Mouse (Mus musculus) limb, embryonic 10.5 days (tissue): ENCODE results near the gene Hmgcr. TPM values are rescaled to one million over a fixed set of nuclear protein-coding genes. Genes with fewer than 3 reads are reported as not detected.
A peak's percentile ranks its signal among the peaks of the same experiment; 100 is the strongest.

Experiments used
- DNase-seq: peaks from one replicate; pipeline ENCODE4 v3.0.0-alpha.2; 2017; ENCODE audit warnings: low spot score
- H3K27ac ChIP-seq: fragments of 300-500 bp; sonication (generic); 2 replicates; pipeline ENCODE4 v1.5.1; 2016; ENCODE audit warnings: mild to moderate bottlenecking
- H3K27me3 ChIP-seq: fragments of 300-500 bp; sonication (generic); 2 replicates; pipeline ENCODE4 v1.6.1; 2016; ENCODE audit warnings: low read depth, mild to moderate bottlenecking; ENCODE audit not compliant: poor library complexity, severe bottlenecking
- H3K36me3 ChIP-seq: fragments of 300-500 bp; sonication (generic); 2 replicates; pipeline ENCODE4 v1.6.1; 2016; ENCODE audit warnings: mild to moderate bottlenecking, moderate library complexity
- H3K4me1 ChIP-seq: fragments of 300-500 bp; sonication (generic); 2 replicates; pipeline ENCODE4 v1.6.1; 2016
- H3K4me3 ChIP-seq: fragments of 300-500 bp; sonication (generic); 2 replicates; pipeline ENCODE4 v1.5.1; 2016; ENCODE audit warnings: mild to moderate bottlenecking, moderate library complexity
- H3K9me3 ChIP-seq: fragments of 300-500 bp; sonication (generic); replicated peaks from 2 replicates; pipeline ENCODE4 v1.6.1; 2016; ENCODE audit warnings: mild to moderate bottlenecking
- WGBS: fragments of 180-500 bp; shearing (Covaris S2); methylation state at CpG from one replicate; pipeline ENCODE4 v1.1.7; 2016; 5-methylcytosine and 5-hydroxymethylcytosine counted together
- polyA plus RNA-seq: library from polyadenylated mRNA; unstranded; fragments of >200 nt; fragmentation: Nextera tagmentation; extraction: Ambion mirVana; gene quantifications from 2 replicates; pipeline ENCODE4 v1.2.1, GENCODE M21; 2016

The Hmgcr gene
- polyA plus RNA-seq = 116 and 133 TPM in 2 replicates

DNA sequence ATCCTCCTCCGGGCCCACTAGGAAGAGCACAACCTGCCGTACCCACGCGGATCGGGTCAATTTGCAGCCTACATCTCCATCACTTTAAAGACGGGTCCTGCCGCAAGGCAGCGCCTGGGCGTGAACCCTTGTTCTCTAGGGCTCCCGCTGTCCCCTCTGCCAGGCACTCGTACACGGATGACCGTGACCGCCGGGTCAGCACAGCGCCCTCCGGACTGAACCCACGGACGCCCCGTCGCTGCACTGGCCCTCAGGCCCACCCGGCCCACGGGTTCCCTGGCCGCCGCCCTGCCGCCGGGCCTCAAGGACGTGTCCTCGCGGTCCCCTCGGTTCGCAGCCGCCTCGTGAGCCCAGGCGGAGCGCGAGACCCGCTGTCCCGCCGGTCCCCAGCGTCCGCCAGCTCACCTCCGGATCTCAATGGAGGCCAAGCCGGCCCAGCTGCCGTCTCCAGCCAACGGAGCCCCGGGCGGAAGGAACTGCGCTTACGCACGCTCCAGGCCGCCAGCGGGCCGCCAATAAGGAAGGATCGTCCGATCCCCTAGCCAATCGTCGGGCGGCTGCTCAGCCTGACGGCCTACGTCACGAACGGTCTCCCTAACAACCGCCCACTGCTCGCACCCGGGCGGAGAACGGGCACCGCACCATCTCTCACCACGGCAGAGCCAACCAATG lies at the start of gene Hmgcr:
TSS of gene Hmgcr (minus strand) at position 531 of the 672 bp plus-strand sequence.
- Histone ChIP-seq H3K27ac (peak within 1 kb of the TSS; percentile 99), H3K9me3 (no peaks in the 10 kb centered on the region), H3K27me3 (no peaks in the 10 kb centered on the region), H3K36me3 (peaks cover 21% of the 10 kb centered on the region), H3K4me1 (peaks cover 34% of the 10 kb centered on the region), H3K4me3 (peak within 1 kb of the TSS; percentile 95)
- WGBS = under 1% methylated on average over 69 of the region's 70 CpGs
- DNase-seq = peak; percentile 96

DNA sequence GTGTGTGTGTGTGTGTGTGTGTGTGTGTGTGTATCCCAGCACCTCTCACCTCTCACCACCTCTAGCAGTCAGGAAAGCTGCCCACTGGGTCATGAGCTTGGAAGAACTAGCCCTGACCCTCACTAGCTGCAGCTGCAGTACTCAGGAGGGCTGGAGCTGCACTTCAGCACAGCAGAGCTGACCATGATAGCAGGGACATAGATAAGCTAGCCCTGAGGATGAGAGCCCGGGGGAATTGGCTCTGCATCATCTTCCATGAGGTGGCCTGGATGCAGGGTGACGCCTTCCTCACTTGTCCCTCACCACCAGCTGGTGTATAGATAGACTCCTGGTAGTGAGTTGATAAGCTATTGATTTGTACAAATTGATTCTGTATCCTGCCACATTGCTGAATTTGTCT lies 49.3 kb upstream of the Hmgcr start:
- Histone ChIP-seq H3K27me3 (no peaks in the 10 kb centered on the region), H3K4me3 (no peak overlapping the region), H3K9me3 (no peaks in the 10 kb centered on the region), H3K4me1 (no peaks in the 10 kb centered on the region), H3K36me3 (no peaks in the 10 kb centered on the region), H3K27ac (no peak overlapping the region)
- no peak for DNase-seq
- 82% methylated on average over 2 of the region's 2 CpGs for WGBS

DNA sequence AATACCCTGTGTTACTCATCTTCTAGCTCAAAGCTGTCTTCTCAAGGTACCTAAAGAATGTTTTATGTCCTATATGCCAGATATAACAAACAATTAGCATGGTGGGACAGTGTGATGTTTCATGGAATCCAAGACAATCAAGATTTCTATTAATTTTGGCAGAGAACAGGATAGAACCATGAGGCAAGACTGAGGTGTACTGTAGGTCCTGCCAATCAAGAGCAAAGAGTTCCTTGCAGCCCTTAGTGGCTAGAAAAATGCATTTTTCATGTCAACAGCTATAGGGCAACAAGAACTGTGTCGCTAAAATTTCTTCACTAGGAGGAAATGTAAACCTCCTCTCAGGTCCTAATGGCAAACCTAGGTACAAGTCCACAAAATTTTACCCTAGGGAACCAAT lies 47.1 kb upstream of the Hmgcr start:
- Histone ChIP-seq H3K36me3 (no peaks in the 10 kb centered on the region), H3K4me3 (no peak overlapping the region), H3K9me3 (no peaks in the 10 kb centered on the region), H3K27ac (no peak overlapping the region), H3K27me3 (no peaks in the 10 kb centered on the region), H3K4me1 (no peaks in the 10 kb centered on the region)
- WGBS = 68% methylated on average over 1 of the region's 1 CpGs
- no peak for DNase-seq

DNA sequence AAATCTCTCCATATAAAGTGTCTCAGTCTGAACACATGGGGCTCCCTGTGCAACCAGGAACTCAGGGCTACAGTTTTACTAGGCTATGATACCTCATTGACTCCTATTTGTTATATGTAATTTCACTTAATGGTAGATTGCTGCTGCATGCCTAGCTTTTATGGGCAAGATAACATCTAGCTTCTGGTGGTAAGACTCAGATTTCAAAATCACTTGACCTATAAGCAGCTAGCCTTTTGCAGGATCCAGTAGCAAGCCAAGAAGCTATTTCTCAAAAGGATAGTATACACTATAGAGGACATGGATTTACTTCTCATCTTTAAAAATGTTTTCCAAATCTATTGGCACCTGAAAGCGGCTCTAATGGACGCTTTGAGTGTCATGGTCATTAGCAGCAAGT lies 45.6 kb upstream of the Hmgcr start:
- no peak for DNase-seq
- Histone ChIP-seq H3K27ac (no peak overlapping the region), H3K36me3 (no peaks in the 10 kb centered on the region), H3K4me3 (no peak overlapping the region), H3K4me1 (no peaks in the 10 kb centered on the region), H3K27me3 (no peaks in the 10 kb centered on the region), H3K9me3 (no peaks in the 10 kb centered on the region)
- 93% methylated on average over 2 of the region's 2 CpGs for WGBS

DNA sequence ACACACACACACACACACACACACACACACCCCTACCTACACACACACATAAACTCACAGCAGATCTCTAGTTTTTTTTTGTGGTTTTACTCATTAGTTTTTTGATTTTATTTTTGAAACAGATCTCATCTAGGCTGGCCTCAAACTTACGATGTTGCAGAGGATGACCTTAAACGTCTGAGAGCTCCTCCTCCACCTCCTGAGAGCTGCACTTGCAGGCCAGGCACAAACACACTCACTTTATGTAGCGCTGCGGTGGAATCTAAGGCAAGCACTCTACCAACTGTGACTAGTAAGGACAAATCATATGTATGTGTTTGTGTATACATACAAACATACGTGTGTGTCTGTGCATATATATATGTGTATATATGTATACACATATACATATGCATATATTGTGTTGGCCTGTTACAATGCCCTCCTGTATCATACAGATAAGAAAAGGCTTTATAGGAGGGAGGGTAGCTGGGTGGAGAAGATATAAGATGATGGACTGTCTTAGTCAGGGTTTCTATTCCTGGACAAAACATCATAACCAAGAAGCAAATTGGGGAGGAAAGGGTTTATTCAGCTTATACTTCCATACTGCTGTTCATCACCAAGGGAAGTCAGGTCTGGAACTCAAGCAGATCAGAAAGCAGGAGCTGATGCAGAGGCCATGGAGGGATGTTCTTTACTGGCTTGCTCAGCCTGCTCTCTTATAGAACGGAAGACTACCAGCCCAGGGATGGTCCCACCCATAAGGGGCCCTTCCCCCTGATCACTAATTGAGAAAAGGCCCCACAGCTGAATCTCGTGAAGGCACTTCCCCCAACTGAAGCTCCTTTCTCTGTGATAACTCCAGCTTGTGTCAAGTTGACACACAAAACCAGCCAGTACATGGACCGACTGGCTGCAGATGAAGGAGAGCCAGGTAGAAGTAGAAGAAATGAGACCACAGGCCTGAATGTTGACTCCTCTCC lies 38.8 kb upstream of the Hmgcr start:
- 76% methylated on average over 8 of the region's 8 CpGs for WGBS
- no peak for DNase-seq
- Histone ChIP-seq H3K4me3 (no peak overlapping the region), H3K36me3 (no peaks in the 10 kb centered on the region), H3K27ac (no peak overlapping the region), H3K9me3 (no peaks in the 10 kb centered on the region), H3K27me3 (no peaks in the 10 kb centered on the region), H3K4me1 (no peaks in the 10 kb centered on the region)

DNA sequence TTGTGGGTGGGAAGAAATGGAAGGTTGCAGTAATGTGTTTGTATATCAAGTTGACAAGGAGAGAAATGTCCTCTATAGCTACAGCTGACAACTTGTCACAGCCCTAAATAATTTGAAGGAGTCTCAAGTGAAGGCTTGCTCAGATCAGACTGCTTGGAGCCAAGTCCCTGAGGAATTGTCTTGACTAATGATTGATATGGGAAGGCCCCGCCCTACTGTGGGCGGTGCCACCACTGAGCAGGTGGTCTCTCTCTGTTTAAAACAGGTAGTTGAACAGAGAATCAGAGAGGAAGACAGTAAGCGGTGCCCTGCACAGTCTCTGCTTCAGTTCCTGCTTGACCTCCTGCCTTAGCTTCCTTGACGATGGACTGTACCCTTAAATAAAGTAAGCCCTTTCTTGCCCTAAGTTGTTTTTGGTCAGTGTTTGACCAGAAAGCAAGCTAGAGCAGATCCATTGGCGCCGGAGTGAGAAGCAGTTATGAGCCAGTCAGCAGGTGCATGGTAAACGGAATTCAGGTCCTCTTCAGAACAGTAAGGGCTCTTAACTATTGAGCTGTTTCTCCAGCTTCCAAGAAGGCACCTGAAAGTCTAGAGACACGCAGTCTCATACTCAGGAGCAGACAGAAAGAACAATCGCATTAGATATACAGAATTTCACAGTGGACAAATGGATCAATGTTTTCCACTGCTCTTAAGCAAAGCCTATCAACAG lies 32.0 kb upstream of the Hmgcr start:
- WGBS = 73% methylated on average over 9 of the region's 9 CpGs
- no peak for DNase-seq

DNA sequence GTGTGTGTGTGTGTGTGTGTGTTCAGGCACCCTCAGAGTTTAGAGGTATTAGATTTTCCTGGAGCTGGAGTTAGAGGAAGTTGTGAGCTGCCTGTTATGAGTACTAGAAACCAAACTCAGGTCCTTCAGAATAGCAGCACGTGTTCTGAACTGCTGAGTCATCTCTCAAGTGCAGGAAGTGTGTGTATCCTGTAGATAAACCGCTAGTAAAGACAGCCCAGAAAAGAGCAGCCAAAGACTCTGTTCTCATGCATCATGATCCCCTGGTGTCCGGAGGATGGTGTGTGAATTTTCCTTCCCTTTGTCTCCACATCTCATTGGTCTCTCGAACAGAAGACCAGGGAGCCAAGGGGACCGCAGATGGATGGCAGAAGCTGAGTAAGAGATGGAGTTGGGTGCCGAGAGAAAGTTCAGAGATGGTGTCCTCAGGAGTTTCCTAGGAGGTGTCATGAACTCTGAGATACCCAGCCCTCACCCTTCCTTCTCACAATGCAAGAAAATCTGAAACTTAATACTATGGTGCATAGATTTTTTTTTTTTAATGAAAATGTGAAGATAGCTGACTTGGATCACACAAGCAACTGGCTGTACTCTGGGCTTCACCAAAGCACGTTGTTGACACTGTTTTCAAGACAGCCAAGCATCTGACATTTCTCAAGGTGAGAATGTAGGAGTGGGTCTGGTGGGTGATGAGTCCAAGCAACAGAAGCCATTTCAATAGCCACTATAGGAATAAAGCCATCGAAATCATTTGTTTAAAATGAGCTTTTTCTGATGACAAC lies 27.3 kb upstream of the Hmgcr start:
- WGBS = 83% methylated on average over 8 of the region's 8 CpGs
- H3K36me3 ChIP-seq = no peaks in the 10 kb centered on the region
- no peak overlapping the region for H3K4me3 ChIP-seq
- H3K9me3 ChIP-seq = no peaks in the 10 kb centered on the region
- DNase-seq = no peak
- H3K27me3 ChIP-seq = no peaks in the 10 kb centered on the region
- H3K4me1 ChIP-seq = no peaks in the 10 kb centered on the region
- no peak overlapping the region for H3K27ac ChIP-seq

More for the DNA sequence above, 32.0 kb upstream of the Hmgcr start:
- no peaks in the 10 kb centered on the region for H3K27me3 ChIP-seq
- no peak overlapping the region for H3K4me3 ChIP-seq
- no peaks in the 10 kb centered on the region for H3K4me1 ChIP-seq
- H3K9me3 ChIP-seq = no peaks in the 10 kb centered on the region
- H3K36me3 ChIP-seq = no peaks in the 10 kb centered on the region
- no peak overlapping the region for H3K27ac ChIP-seq

DNA sequence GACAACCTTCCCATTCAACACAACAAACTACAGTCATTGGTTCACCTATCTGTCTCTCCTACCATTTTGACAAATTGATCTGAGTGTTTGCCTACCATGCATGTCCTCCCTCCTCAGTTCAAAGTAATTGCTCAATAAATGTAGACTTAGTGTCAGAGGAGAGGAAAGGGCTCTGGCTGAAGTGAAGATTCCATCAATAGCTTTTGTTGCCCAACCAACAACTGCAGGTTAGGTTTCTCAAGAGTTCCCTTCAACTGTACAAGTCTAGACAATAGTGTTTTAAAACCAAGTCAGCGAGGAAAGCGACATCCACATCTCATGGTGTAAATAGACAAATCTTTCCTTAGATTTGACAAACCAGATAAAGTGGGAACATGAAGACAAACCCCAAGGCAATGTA lies 24.7 kb upstream of the Hmgcr start:
- no peak overlapping the region for H3K4me3 ChIP-seq
- no peaks in the 10 kb centered on the region for H3K9me3 ChIP-seq
- no peaks in the 10 kb centered on the region for H3K27me3 ChIP-seq
- 98% methylated on average over 2 of the region's 2 CpGs for WGBS
- H3K27ac ChIP-seq = no peak overlapping the region
- no peaks in the 10 kb centered on the region for H3K4me1 ChIP-seq
- H3K36me3 ChIP-seq = no peaks in the 10 kb centered on the region
- DNase-seq = no peak

DNA sequence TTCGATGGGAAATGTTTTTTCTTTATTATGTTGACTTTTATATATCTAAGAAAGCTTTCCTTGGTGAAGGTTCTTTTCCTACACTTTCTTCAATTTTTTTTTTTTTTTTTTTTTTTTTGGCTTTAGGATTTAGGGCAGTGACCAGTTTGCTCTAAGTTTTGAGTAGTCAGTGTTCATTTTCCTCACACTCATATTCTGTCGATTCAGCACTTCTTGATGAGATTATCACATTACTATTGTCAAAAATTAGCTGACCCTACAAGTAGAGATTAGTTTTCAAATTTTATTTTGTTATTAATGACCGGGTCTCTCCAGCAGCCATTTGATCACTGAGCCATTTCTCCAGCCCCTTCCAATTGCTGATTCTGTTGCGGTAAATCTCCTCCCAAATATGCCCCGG lies 19.2 kb upstream of the Hmgcr start:
- H3K27ac ChIP-seq = no peak overlapping the region

DNA sequence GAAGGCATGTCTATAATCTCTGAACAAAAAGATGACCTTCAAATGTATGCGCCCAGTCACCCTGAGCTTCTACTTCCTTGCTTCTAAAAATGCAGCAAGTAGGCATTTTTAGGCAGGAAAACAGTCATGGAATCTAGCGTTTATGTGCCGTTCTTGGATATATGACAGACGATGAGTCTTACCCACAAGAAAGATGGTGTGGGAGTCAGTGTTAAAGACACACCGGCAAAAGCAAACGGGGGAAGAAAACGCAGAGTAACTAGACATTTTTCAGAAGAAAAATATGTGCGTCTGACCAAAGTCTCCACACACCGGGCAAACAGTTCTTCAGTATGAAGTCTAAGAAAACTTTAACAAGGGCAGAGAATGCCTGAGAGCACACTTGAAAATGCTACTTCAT lies 16.5 kb upstream of the Hmgcr start:
- no peaks in the 10 kb centered on the region for H3K36me3 ChIP-seq
- 95% methylated on average over 9 of the region's 9 CpGs for WGBS
- no peaks in the 10 kb centered on the region for H3K27me3 ChIP-seq
- no peak overlapping the region for H3K4me3 ChIP-seq
- no peak for DNase-seq
- no peak overlapping the region for H3K27ac ChIP-seq
- H3K4me1 ChIP-seq = no peaks in the 10 kb centered on the region
- H3K9me3 ChIP-seq = no peaks in the 10 kb centered on the region

More for the DNA sequence above, 19.2 kb upstream of the Hmgcr start:
- 94% methylated on average over 5 of the region's 5 CpGs for WGBS
- no peak overlapping the region for H3K4me3 ChIP-seq
- no peaks in the 10 kb centered on the region for H3K4me1 ChIP-seq
- H3K27me3 ChIP-seq = no peaks in the 10 kb centered on the region
- DNase-seq = no peak
- H3K9me3 ChIP-seq = no peaks in the 10 kb centered on the region
- no peaks in the 10 kb centered on the region for H3K36me3 ChIP-seq

DNA sequence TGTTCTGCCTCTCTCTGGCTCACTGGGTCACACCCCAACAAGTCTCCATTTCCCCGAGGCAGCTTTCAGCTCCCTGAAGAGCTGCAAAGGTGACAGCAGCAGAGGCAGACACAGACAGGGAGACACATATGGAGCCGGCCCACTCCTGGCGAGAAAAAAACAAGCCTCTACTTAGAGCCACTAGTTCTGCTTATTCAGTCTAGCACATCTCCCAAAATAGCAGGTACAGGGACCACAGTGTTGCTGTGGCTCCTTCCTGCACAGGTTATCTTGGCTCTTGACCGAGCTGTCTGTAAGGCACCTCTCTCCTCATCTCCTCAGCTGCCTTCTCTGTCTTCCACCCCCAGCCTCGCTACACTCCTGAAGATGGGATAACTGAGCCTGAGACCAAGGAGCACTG lies 14.0 kb upstream of the Hmgcr start:
- H3K27me3 ChIP-seq = no peaks in the 10 kb centered on the region
- H3K27ac ChIP-seq = no peak overlapping the region
- no peak for DNase-seq
- no peak overlapping the region for H3K4me3 ChIP-seq
- no peaks in the 10 kb centered on the region for H3K36me3 ChIP-seq
- 80% methylated on average over 5 of the region's 5 CpGs for WGBS
- no peaks in the 10 kb centered on the region for H3K4me1 ChIP-seq
- no peaks in the 10 kb centered on the region for H3K9me3 ChIP-seq

DNA sequence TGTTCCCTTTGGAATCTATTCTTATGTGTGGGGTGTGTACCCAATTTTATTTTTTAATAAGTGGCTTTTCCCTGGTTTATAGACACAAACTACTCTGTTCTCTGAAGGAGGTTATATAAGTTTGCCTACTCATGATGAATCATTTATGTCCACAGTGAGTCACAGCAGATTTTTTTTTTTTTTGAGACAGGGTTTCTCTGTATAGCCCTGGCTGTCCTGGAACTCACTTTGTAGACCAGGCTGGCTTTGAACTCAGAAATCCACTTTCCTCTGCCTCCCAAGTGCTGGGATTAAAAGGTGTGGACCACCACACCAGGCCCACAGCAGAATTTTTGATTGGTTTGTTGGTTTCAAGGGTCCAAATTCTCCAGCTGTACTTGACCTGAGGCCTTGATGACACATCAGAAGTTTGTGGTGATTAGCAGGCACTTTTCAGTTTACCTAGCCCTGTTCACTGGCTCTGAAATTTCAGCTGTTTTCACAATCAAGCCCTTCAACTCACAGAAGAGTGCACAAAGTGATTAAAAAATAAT lies 10.4 kb upstream of the Hmgcr start:
- H3K4me3 ChIP-seq = no peak overlapping the region
- H3K4me1 ChIP-seq = no peaks in the 10 kb centered on the region
- no peaks in the 10 kb centered on the region for H3K9me3 ChIP-seq
- H3K27ac ChIP-seq = no peak overlapping the region
- no peaks in the 10 kb centered on the region for H3K36me3 ChIP-seq
- DNase-seq = no peak
- no peaks in the 10 kb centered on the region for H3K27me3 ChIP-seq
